Mouse (Mus musculus) lung, postnatal 0 days (tissue): Measurements from ENCODE around the gene Aadacl2. TPM values are rescaled to one million over a fixed set of nuclear protein-coding genes. Genes with fewer than 3 reads are reported as not detected.
A peak's percentile ranks its signal among the peaks of the same experiment; 100 is the strongest.

ENCODE experiments used
- ATAC-seq: fragments of 200-750 bp; cut with Nextera tagmentation; 2 replicates; pipeline ENCODE4 v1.8.0; 2017; ENCODE audit warnings: moderate library complexity
- DNase-seq: peaks from one replicate; pipeline ENCODE4 v3.0.0-alpha.2; 2016; ENCODE audit warnings: low spot score
- H3K27ac ChIP-seq: fragments of 300-500 bp; sonication (generic); 2 replicates; pipeline ENCODE4 v1.5.1; 2014; ENCODE audit warnings: antibody characterized with exemption, mild to moderate bottlenecking, low read length, mixed read lengths
- H3K27me3 ChIP-seq: fragments of 300-500 bp; sonication (generic); replicated peaks from 2 replicates; pipeline ENCODE4 v1.6.1; 2014; ENCODE audit warnings: low read length, mixed read lengths; ENCODE audit not compliant: insufficient read depth
- H3K36me3 ChIP-seq: fragments of 300-500 bp; sonication (generic); 2 replicates; pipeline ENCODE4 v1.6.1; 2014; ENCODE audit warnings: low read length, mixed read lengths; ENCODE audit not compliant: insufficient read depth
- H3K4me1 ChIP-seq: fragments of 300-500 bp; sonication (generic); 2 replicates; pipeline ENCODE4 v1.6.1; 2014; ENCODE audit warnings: antibody characterized with exemption, low read depth, low read length, mixed read lengths; ENCODE audit not compliant: insufficient read depth
- H3K4me2 ChIP-seq: fragments of 300-500 bp; sonication (generic); replicated peaks from 2 replicates; pipeline ENCODE4 v1.6.1; 2014; ENCODE audit warnings: low read depth, mild to moderate bottlenecking, low read length, moderate library complexity, mixed read lengths
- H3K4me3 ChIP-seq: fragments of 300-500 bp; sonication (generic); 2 replicates; pipeline ENCODE4 v1.5.1; 2014; ENCODE audit warnings: low read depth, low read length
- H3K9ac ChIP-seq: fragments of 300-500 bp; sonication (generic); replicated peaks from 2 replicates; pipeline ENCODE4 v1.6.1; 2014; ENCODE audit warnings: low read depth, mild to moderate bottlenecking
- H3K9me3 ChIP-seq: fragments of 300-500 bp; sonication (generic); 2 replicates; pipeline ENCODE4 v1.6.1; 2016; ENCODE audit warnings: low read length, mixed read lengths
- CTCF ChIP-seq: IDR thresholded peaks from 2 replicates; pipeline ENCODE4 v1.5.1; 2016; ENCODE audit warnings: antibody characterized with exemption, mild to moderate bottlenecking
- EP300 ChIP-seq: IDR thresholded peaks from 2 replicates; pipeline ENCODE4 v1.6.1; 2016; ENCODE audit warnings: antibody characterized with exemption, mild to moderate bottlenecking, control low read depth
- WGBS: fragments of 180-500 bp; shearing (Covaris S2); extraction: QIAGEN DNeasy Blood & Tissue Kit; methylation state at CpG from one replicate; pipeline ENCODE4 v1.1.7; 2014; 5-methylcytosine and 5-hydroxymethylcytosine counted together
- polyA plus RNA-seq: library from polyadenylated mRNA; unstranded; fragments of >200 nt; fragmentation: Nextera tagmentation; extraction: Ambion mirVana; gene quantifications from 2 replicates; pipeline ENCODE4 v1.2.1, GENCODE M21; 2015

Aadacl2 gene
- polyA plus RNA-seq, 1 experiment from 2014 or later: not detected

DNA sequence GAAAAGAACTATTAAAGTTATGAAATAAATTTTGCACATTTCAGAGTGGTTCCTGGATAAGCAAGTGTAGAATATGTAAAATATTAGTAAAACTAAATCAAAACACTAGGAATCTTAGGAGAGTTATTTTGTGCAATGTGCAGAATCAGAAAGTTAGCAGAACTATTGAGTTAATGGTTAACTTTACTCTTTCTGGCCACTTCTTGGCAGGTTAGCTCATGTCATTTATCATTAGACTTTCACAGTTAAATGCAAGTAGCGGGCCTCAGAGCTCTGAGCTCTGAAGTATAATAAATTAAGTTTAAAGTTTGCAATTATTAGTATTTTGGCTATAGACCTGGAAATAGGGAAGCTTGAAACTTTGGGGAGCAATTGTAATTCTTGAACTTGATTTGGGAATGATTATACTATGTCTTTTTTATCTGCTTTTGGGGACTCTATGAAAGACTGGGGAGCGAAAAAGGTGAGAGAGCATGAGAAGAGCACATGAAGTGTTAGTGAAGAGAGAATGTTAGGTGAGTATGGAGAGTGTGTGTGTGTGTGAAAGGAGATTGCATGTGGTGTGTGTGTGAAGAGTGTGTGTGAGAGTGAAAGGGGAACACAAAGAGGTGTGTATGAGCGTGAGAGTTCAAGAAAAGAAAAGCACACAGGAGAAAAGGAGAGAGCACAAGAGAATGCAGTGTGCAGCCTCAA, 39.8 kb downstream of the Aadacl2 start:
- no peak for ATAC-seq
- Histone ChIP-seq H3K4me1 (no peaks in the 10 kb centered on the region), H3K9me3 (no peaks in the 10 kb centered on the region), H3K9ac (no peak overlapping the region), H3K27me3 (no peaks in the 10 kb centered on the region), H3K27ac (no peak overlapping the region), H3K4me3 (no peak overlapping the region), H3K4me2 (no peak overlapping the region), H3K36me3 (no peaks in the 10 kb centered on the region)
- WGBS: 54% methylated on average over 3 of the region's 3 CpGs
- TF ChIP-seq CTCF: no peak
- TF ChIP-seq EP300: no peak
- no peak for DNase-seq

- Histone ChIP-seq H3K27me3 (no peaks in the 10 kb centered on the region), H3K4me2 (no peak overlapping the region), H3K27ac (no peak overlapping the region), H3K4me3 (no peak overlapping the region), H3K9ac (no peak overlapping the region), H3K36me3 (no peaks in the 10 kb centered on the region), H3K9me3 (no peaks in the 10 kb centered on the region), H3K4me1 (no peaks in the 10 kb centered on the region)
- ATAC-seq (peak; percentile 43), DNase-seq (peak; percentile 11)
- TF ChIP-seq EP300 (no peak), CTCF (no peak)
- WGBS: 48% methylated on average over 3 of the region's 3 CpGs
Measured at GRCm38 (mm10) chr3:60053231-60053927, 46.8 kb downstream of the Aadacl2 start.

DNA sequence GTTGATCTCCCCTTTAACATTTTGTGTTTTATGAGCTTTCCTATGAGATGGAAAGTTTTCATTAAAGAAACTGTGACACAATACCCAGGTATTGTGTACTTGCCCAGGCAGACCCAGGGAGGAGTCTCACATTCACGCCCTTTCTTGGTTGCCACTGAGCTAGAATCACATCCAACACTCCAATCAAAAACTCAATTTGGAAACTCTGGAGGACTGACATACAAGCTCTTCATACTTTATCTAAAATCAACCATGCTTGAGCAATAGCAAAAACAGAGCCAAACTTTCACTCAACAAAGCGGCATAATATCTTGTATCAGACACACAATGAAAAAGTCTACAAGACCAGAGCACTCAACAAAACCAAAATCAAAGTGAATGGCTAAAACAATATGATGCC, 47.4 kb downstream of the Aadacl2 start:
- no peak overlapping the region for H3K9ac ChIP-seq
- H3K36me3 ChIP-seq: no peaks in the 10 kb centered on the region
- H3K9me3 ChIP-seq: no peaks in the 10 kb centered on the region
- no peak for TF ChIP-seq CTCF
- TF ChIP-seq EP300: no peak
- ATAC-seq: peak; percentile 33; the same call in 1 of the 2 replicates
- H3K27ac ChIP-seq: no peak overlapping the region
- H3K4me2 ChIP-seq: no peak overlapping the region
- H3K4me3 ChIP-seq: no peak overlapping the region
- no peaks in the 10 kb centered on the region for H3K27me3 ChIP-seq
- no peaks in the 10 kb centered on the region for H3K4me1 ChIP-seq
- peak; percentile 10 for DNase-seq
- 41% methylated on average over 2 of the region's 2 CpGs for WGBS

DNA sequence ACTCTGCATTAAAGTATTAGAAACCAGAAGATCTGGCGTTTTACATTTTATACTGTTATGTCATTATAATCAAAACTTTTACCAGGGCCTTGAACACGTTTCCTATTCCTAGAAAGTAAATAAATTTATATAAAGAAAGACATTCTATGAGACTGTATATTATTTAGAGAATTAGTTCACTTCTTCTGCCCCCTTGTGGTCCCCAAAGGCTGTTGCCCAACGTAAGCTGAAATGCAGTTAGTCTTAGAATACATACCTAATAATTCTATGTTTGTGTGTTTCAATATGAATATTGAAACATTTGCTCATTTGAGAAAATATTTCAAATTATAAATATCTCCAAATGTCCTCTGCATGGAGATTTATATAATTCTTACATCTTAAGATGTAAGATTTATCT, 49.9 kb downstream of the Aadacl2 start:
- no peaks in the 10 kb centered on the region for H3K27me3 ChIP-seq
- 21% methylated on average over 3 of the region's 3 CpGs for WGBS
- H3K27ac ChIP-seq: no peak overlapping the region
- no peak overlapping the region for H3K4me2 ChIP-seq
- H3K9me3 ChIP-seq: no peaks in the 10 kb centered on the region
- ATAC-seq (no peak), DNase-seq (peak; percentile 48)
- H3K4me3 ChIP-seq: no peak overlapping the region
- H3K36me3 ChIP-seq: no peaks in the 10 kb centered on the region
- H3K4me1 ChIP-seq: no peaks in the 10 kb centered on the region
- H3K9ac ChIP-seq: no peak overlapping the region
- peak; percentile 67 for TF ChIP-seq CTCF
- no peak for TF ChIP-seq EP300

DNA sequence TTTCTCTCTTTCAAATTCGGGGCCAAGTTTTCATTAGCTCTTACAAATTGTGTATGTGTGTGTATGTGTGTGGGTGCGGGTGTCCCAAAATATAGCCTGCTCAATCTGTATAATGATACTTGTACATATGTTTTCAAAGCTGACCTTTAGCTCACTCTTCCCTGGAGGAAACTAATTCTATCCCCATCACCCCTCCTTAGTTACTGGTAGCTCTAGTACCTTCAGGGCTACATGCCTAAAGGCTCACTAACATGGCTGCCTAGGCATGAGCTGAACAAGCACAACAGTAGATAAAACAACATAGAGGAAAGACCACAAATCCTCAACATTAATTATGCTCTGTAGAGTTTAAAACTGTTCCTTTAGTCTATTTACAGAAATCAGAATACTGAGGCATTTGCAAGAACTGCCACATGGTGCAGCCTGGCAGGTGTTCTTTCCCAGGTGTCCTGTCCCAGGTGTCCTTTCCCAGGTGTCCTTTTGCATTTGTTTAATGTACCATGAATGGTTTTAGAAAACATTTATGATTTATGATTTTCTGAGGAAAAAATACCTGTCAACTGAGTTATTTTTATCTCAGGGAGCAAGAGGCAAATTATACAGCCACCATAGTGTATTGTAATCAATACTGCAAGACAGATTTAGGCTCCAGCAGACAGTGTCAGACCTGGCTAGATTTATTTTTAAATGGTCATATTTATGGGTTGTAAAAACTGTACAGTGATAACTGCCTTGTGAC, 50.7 kb downstream of the Aadacl2 start:
- no peak for DNase-seq
- no peaks in the 10 kb centered on the region for H3K36me3 ChIP-seq
- no peak overlapping the region for H3K4me2 ChIP-seq
- H3K9me3 ChIP-seq: no peaks in the 10 kb centered on the region
- ATAC-seq: no peak
- no peak overlapping the region for H3K27ac ChIP-seq
- no peak overlapping the region for H3K9ac ChIP-seq
- TF ChIP-seq CTCF (no peak), EP300 (no peak)
- WGBS: 70% methylated on average over 2 of the region's 2 CpGs
- no peaks in the 10 kb centered on the region for H3K4me1 ChIP-seq
- H3K27me3 ChIP-seq: no peaks in the 10 kb centered on the region
- no peak overlapping the region for H3K4me3 ChIP-seq

DNA sequence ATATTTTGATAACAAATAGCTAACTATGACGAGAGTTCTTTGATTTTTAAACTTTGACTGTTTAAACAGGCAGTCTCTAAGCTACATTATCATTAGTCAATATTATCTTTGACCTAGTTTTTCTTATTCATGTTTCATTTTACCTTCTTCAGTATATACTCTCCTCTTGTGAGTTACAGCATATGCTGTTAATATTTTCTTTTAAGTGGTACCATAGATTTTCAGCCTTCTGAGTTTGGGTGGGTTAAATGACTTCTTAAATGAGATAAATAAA, 51.2 kb downstream of the Aadacl2 start:
- WGBS: 28% methylated on average over 1 of the region's 1 CpGs
- no peaks in the 10 kb centered on the region for H3K27me3 ChIP-seq
- no peaks in the 10 kb centered on the region for H3K9me3 ChIP-seq
- no peak overlapping the region for H3K4me3 ChIP-seq
- H3K9ac ChIP-seq: no peak overlapping the region
- H3K36me3 ChIP-seq: no peaks in the 10 kb centered on the region
- no peak for TF ChIP-seq EP300
- no peak for TF ChIP-seq CTCF
- DNase-seq (no peak), ATAC-seq (no peak)
- H3K4me1 ChIP-seq: no peaks in the 10 kb centered on the region
- H3K27ac ChIP-seq: no peak overlapping the region
- H3K4me2 ChIP-seq: no peak overlapping the region

Other genes starting within 250 kb of the Aadacl2 start
- not detected in 2 replicates for gene Gm8298, start 145.7 kb upstream of the Aadacl2 start, polyA plus RNA-seq
- gene C130079G13Rik, start 81.5 kb upstream of the Aadacl2 start, polyA plus RNA-seq: not detected in 2 replicates
- gene Aadac, start 19.0 kb downstream of the Aadacl2 start, polyA plus RNA-seq: 0.14 and 0.25 TPM in 2 replicates
- not detected in 2 replicates for gene Sucnr1, start 75.1 kb downstream of the Aadacl2 start, polyA plus RNA-seq